Mouse (Mus musculus) cerebellum, postnatal 14 days (tissue): ENCODE results near the gene Arhgef11.
A peak's percentile ranks its signal among the peaks of the same experiment; 100 is the strongest.

Experiments used
- DNase-seq, 2 experiments: peaks; one replicate each; pipeline ENCODE4 v3.0.0; 2021; ENCODE audit warnings: mixed read lengths in 2 of 2

The Arhgef11 gene

GRCm38 (mm10) chr3:87763683-87764289 lies 146.4 kb downstream of the Arhgef11 start:
- DNase-seq = peak in 1 of 2 experiments; percentile 44

GRCm38 (mm10) chr3:87764506-87764905 lies 147.1 kb downstream of the Arhgef11 start:
- peak in 1 of 2 experiments; percentile 46 for DNase-seq

GRCm38 (mm10) chr3:87765091-87765490 lies 147.7 kb downstream of the Arhgef11 start:
- no peak for DNase-seq

DNA sequence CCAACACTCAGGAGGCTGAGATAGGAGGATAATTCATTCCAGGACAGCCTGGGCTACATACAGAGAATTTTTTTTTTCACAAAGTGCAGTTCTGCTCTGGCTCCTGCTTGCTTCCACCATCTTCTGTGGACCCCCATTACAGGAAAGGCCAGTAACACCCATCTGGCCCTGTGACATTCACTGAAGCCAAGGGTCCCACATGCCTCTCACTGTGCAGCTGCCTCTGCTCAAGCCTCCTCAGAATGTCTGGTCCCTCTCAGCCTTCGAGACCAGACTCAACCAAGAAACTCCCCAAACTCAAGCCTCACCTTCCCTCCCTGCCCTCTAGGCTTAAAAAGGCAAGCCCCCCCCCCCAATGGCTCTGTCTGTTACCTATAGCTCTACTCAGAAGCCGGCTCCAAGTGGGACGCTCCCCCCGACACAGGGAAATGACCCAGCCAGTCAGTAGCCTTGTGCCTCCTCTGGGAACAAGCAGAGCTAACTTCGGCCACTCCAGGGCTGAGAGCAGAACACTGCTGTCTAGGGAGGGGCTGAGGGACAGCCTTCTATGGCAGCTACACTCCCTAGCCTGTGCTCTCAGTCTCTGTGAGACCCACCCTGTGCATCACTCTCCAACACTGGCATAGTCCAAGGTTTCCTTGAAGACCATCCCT lies 148.4 kb downstream of the Arhgef11 start:
- DNase-seq = no peak

DNA sequence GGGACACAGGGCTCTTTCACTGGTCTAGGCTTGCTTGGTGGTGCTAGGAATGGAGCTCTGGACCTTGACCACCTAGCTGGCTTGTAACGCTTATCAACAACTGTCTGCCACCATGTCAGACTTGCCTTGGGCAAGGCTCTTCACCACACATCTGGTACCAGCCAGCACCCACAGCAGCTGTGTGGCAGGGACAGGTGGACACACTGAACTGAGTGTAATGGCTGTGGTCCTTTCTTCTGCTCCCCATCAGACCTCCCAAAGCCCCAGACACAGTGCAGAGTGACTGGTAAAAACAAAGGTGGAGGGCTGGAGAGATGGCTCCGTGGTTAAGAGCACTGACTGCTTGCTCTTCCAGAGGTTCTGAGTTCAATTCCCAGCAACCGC lies 148.9 kb downstream of the Arhgef11 start:
- no peak for DNase-seq

- DNase-seq = no peak
These were observed 150.4 kb downstream of the Arhgef11 start for GRCm38 (mm10) chr3:87767764-87768163.

DNA sequence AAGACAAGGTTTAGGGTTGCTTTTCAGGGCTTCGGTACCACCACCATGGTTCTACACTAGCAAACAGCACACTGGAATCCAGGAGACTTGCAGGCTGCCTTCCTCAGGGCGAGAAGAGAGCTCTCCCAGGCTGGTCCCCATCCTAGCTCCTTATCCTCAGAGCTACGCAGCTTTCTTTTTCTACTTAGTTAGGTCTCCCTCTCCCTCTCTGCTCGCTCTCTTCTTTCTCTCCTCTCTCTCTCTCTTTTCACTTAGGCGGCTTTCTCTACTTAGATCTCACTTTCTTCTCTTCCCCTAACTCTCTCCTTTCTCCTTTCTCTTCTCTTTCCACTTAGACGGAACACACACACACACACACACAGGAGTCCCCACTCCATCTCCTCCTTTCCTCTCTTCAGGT lies 151.1 kb downstream of the Arhgef11 start:
- no peak for DNase-seq

DNA sequence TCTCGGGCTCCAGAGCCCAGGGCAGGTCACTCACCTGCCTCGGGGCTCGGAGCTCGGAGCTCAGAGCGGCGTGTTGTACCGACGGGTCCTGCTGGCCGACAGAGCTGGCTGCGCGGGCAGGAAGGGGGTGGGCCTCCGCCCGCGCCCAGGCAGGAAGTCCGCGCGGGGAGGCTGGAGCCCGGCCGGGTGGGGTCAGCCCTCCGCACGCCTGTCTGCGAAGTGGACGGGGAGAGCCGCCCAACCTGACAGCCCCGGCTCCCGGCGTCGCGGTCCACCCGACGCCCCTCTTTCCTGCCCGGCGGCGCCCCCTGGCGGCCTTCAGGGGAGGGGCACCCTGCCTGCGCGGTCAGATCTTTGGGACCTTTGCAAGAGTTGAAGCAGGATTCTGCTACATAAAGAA lies 151.5 kb downstream of the Arhgef11 start:
- peak; percentile 44 to 74 for DNase-seq

GRCm38 (mm10) chr3:87769506-87769905 lies 152.1 kb downstream of the Arhgef11 start:
- DNase-seq = no peak

- peak; percentile 77 to 79 for DNase-seq
These were observed 152.9 kb downstream of the Arhgef11 start for GRCm38 (mm10) chr3:87770280-87770679.

GRCm38 (mm10) chr3:87771088-87771487 lies 153.7 kb downstream of the Arhgef11 start:
- no peak for DNase-seq

GRCm38 (mm10) chr3:87778283-87778682 lies 160.9 kb downstream of the Arhgef11 start:
- peak; percentile 38 to 41 for DNase-seq

DNA sequence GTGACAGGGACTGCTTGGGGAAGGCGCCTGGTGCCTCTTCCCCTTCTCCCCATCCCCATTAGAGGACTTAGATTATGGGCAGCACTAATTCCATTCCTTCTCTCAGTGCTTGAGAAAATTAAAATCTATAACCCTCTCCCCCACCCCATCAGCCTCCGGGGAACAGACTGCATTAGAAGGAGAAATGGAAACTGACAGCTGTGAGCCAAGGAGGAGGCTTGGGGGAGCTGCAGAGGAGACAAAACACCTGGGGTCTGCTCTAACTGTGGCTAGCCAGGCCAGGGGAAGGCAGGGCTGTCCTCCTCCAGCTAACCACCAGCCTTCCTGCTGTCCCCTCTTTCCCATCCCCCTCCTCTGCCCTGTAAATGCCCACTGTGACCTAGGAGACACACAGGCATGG lies 161.7 kb downstream of the Arhgef11 start:
- DNase-seq = no peak

GRCm38 (mm10) chr3:87783282-87784023 lies 166.1 kb downstream of the Arhgef11 start:
- no peak for DNase-seq

DNA sequence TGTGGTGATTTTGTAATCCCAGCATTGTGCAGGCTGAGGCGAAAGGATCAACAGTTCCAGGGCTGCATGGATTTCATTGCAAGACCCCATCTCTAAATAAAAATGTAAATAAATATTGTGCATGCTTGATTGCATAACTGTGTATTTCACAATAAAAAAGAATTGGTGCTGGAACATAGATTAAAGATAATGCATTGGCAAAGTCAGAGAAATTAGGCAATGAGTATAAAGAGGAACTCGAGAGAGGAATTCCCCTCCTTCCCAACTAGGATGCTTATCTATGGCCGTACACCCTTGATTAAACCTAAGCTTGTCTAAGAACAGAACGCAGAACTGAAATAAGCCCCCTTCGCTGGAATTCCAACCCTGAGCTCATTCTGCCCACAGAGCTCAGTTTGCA lies 167.8 kb downstream of the Arhgef11 start:
- DNase-seq = no peak

DNA sequence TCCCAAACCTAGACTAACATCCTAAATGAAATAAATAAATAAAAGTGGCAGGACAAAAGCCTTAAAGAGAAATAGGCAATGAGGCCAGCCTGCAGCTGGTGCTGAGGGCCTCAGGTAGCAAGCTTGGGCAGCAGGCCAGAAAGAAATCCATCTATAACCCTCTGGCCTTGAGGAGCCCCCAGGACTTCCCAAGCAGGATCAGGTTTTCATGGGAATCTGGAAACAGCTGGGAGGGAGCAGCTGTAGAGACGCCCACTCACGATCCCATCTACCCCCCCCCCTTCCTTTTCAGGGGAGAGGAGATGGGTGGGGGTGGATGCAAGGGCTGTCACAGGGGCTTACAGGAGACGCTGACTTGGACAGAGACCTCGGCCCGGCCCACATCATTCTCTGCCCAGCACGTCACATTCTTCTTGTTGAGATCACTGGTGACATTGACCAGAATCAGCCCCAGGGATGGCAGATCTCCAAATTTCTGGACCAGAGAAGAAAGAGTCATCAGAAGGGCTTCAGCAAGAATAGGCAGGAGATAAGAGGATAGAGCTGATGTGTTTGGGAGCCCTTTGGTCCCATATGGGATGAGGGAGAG lies 168.4 kb downstream of the Arhgef11 start:
- no peak for DNase-seq
